Mouse (Mus musculus) right cerebral cortex, postnatal 36 days (tissue): Measurements from ENCODE around the gene Gm3448.
"Not testable (repeated sequence)": the region's sequence is repeated elsewhere in the genome, so short reads cannot be mapped to it uniquely, and the experiment has no call there.

Source experiments
- DNase-seq, 2 experiments: peaks; one replicate each; pipeline ENCODE4 v3.0.0; 2022; ENCODE audit warnings: low spot score in 2 of 2, mixed read lengths in 1 of 2

The Gm3448 gene

DNA sequence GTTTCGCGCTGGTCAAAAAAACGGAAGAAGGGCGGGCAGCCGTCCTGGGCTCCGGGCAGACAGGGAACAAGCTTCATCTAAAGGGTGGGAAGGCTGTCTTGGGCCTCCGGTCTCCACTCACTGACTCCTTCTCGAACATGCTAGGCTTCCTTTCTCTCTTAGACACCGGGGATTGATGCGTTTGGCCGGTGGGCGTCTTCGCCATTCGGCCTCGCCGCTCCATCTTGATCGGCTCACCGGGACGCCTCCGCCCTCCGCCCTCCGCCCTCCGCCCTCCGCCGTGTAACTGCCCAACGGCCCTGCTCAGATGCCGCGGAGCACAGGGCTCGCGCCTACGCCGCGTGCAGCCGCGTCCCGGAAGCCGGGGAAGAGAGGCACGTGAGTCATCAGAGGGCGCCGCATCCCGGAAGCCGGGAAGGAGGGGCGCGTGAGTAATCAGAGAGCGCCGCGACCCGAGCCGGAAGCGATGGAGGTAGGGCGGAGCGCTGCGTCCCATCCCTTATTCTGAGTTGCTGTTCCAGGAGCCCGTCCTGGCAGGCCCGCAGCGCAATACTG lies at the start of gene Gm3448, which contains the start of the genes Ermard and Tcte3:
Gene Gm3448, minus strand, starts transcription at position 363 of the 555 bp plus-strand sequence.
Gene Ermard, plus strand, starts transcription at position 34 of the 555 bp plus-strand sequence.
Gene Tcte3, minus strand, starts transcription at position 314 of the 555 bp plus-strand sequence.
- DNase-seq = not testable (repeated sequence)

DNA sequence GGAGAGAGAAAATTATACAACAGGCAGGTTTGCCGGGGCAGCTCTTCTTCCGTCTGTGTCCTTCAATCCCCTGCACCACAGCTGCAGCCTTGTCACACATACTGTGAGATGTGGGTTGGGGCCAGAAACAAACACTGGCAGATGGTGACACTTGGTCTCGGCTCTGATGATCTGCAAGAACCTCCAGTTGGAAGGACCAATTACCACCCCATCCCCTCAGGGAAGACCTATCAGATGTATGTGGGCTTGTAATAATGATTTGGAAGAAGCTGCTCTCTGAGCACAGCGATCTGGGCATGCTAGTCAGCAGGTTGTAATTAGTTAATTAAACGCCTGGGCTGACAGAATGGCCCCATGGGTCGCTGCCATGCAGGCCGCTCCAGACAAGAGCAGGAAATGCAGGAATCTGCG lies 47.3 kb upstream of the Gm3448 start:
- DNase-seq = no peak

GRCm38 (mm10) chr17:15088166-15088565 lies 46.8 kb upstream of the Gm3448 start:
- DNase-seq = no peak

DNA sequence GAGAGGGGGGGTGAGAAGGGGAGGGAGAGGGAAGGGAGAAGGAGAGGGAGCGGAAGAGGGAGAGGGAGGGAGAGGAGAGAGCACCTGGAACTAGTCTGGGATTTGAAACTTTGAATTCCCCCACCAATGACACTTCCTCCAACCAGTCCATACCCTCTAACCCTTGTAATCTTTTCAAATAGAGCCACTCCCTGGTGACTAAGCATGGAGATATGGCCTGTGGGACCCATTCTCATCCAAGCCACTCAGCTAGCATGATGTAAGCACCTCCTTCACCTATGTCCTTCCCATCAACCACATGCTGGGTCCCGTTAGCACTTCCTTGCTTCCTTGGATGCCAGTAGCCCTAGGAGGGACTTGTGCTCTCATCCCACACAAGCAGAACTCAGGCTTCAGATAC lies 43.7 kb upstream of the Gm3448 start:
- DNase-seq = no peak

- DNase-seq = no peak
Measured at GRCm38 (mm10) chr17:15084226-15084848, 43.0 kb upstream of the Gm3448 start.

DNA sequence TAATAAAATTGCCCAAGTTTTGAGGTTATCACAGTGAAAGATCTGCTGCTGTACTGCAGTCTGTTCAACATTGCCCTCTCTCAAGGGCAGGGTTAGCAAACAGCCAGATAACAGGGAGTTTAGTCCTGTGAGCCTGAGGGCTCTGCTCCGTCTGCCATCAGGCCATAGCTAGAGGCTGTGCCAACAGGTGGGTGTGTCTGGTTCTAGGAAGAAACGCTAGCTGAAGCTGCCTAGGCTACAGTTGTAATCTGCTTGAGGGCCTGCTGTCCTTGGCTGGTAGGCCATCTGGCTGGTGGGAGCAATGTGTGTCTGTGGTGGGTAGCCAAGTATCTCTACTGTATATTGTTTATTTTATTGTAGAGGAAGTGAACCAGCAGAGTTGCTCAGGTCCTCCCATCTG lies 36.2 kb upstream of the Gm3448 start:
- DNase-seq = no peak

DNA sequence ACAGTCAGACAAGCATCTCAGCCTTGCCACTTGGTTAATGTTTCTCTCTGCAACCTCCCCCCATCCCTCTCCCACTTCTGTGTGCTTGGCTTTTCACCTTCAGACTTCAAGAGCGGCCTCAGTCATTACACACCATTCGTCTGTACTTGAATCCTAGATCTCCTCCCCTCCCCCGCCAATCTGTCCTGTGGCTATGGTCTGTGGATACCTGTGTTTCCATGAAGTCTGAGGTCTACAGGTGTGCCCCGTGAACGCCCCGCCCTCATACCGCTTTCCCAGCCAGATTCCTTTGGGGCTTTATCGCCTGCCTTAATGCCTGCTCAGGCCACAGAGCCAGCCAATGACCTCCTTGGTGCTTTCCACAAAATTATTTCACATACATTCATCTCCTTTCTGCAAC lies 33.7 kb upstream of the Gm3448 start:
- no peak for DNase-seq

GRCm38 (mm10) chr17:15072211-15072610 lies 30.9 kb upstream of the Gm3448 start:
- no peak for DNase-seq

GRCm38 (mm10) chr17:15069124-15069523 lies 27.8 kb upstream of the Gm3448 start:
- DNase-seq = peak in 1 of 2 experiments; percentile 9

GRCm38 (mm10) chr17:15068040-15068792 lies 26.9 kb upstream of the Gm3448 start:
- DNase-seq = no peak

GRCm38 (mm10) chr17:15066911-15067310 lies 25.6 kb upstream of the Gm3448 start:
- DNase-seq = no peak

DNA sequence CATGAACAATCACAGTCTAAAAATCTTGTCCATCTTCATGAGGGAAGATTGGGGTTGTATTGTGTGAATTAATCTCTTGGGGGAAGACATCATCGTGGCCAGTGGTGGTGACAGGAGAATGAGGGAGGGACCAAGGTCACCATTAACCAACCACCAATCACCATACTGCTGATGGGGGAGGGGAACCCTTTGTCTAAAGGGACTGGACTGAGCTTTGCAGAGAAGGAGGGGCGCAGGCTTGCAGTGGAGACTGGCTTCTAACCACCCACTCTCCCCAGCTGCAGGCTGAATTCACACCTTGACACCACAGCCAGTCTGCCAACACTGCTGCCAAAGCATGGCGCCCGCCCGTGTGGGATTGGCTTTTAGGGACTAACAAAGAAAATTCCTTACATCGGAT lies 24.7 kb upstream of the Gm3448 start:
- no peak for DNase-seq

DNA sequence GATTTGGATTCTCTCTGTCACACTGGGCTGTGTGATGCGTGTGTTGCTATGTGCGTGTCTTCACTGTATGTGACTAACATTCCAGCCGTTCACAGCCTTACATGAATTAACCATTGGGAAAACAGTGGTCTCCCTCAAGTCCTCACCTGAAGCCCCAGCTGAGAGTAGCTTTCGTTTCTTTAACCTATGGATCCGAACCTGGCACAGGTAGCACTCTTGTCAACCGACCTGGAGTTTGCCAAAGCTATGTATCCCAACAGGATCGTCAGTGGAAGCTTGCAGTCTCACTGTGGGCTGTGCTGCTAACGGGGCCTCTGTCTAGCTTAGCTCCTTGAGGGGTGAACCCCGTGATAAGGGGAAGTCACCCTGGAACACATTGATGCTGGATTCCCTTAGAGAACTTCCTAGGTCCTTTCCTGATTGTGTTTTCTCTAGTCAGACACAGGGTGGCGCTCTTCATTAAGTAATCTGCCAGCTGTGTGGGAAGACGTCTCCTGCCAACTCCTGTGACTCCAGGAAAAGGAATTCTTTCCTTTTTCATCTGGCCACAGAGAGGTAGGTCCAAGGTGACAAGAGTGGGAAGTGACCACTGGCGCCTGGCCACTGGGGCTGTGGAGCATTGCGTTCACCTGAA lies 24.2 kb upstream of the Gm3448 start:
- peak in 1 of 2 experiments; percentile 42 for DNase-seq

DNA sequence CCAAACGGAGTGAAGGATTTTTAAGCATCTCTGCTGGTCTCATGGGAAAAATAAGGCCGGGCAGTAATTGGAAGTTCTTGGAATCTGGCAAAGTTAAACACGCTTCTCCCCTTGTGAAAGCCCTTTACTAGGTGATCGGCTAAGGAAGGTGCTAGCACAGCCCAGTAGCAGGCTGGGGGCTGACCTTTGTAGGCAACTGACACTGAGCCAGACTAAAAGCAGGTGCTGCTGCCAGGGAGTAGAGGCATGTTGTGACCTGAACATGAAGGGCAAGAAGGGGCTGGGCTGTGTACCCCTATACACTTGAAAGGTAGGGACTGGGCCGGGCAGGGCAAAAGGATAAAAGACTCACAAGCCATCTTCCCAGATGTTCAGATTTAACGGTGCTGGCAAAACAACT lies 19.0 kb upstream of the Gm3448 start:
- DNase-seq = no peak

- no peak for DNase-seq
Measured at GRCm38 (mm10) chr17:15059646-15060045, 18.3 kb upstream of the Gm3448 start.

GRCm38 (mm10) chr17:15058161-15058591 lies 16.8 kb upstream of the Gm3448 start:
- DNase-seq = no peak

- peak in 1 of 2 experiments; percentile 30 for DNase-seq
Measured at GRCm38 (mm10) chr17:15055925-15056324, 14.6 kb upstream of the Gm3448 start.

GRCm38 (mm10) chr17:15053829-15054200 lies 12.5 kb upstream of the Gm3448 start:
- DNase-seq = not testable (repeated sequence)

DNA sequence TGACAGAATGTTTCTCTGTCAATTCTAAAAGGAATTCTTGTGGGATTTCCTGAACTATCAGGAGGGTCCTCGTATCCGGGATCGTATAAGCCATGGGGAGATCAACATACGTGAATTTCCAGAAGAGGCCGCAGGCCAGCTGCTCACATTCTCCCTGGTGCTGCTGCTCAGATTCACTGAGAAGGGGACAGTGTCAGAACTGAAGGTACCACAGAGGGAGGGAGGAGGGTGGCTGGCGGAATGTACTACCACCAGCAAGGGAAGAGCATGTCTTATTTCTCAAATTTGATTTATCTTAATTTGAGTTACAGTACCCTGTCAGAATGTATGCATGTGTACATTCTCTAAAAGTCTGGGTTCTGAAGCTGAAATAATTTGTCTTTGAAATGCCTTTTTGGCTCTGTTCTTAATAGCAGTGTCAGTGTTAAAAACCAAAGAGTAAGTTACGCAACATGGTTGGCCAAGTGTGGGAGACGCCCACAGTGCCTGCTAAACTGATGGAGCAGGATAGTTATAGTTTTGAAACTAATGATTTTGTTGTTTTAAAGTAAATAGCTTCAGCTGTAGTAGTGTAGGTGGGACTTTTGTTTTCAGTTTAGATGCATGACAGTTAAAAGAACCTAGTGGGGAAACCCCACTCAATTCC lies 12.0 kb upstream of the Gm3448 start:
- not testable (repeated sequence) for DNase-seq

- not testable (repeated sequence) for DNase-seq
Measured at GRCm38 (mm10) chr17:15052766-15053165, 11.4 kb upstream of the Gm3448 start.

GRCm38 (mm10) chr17:15050338-15050737 lies 9.0 kb upstream of the Gm3448 start:
- not testable (repeated sequence) for DNase-seq

GRCm38 (mm10) chr17:15040455-15040854 lies 882 bp downstream of the Gm3448 start:
- DNase-seq = not testable (repeated sequence)
